Mouse (Mus musculus) CH12F3 (cell line): ENCODE measurements around the gene Olfr391-ps.

Source experiments
- in situ Hi-C: fragments of 300-500 bp; cut with MboI; formaldehyde crosslinking; loops from 2 replicates; pipeline ENCODE4 v1.14.3; 2020; ENCODE audit warnings: low sequenced_read_pairs

Gene Olfr391-ps

DNA sequence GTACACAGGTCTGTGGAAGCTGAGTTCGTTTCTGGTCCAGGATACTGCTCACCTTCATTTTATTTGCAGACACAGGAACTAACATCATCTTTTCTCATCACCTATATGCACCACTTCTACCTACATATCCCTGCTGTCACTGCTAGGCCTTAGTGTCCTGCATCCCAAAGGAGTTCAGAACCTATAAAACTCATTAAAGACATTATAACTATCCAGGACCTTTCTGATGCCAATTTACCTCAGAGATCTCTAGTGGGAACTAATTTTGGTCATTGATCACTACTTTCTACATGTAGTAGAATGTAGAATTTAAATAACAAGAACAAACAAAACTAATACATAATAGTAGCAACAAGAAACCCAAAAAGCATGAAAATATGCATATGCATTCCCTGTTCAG, at the start of gene Olfr391-ps:
Gene Olfr391-ps (minus strand): TSS at position 101 of the 400 bp plus-strand sequence.
- in situ Hi-C loops: no loop called here

DNA sequence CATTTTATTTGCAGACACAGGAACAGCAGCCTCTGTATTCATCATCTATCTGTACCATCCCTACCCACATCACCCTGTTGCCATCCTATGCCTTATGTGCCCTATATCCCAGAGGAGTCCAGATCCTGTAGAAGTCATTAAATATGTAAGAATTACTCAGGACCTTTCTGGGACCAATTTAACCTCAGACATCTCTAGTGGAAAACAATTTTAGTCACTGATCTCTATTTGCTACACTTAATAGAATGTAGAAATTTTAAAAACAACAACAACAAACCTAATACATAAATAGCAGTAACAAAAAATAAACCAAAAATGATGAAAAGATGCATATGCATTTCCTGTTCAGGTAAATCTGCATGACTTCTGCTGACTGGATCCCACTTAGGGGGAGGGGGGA, 48.5 kb upstream of the Olfr391-ps start, which contains the start of gene Olfr393:
Gene Olfr393 (minus strand): TSS at position 101 of the 400 bp plus-strand sequence.
- in situ Hi-C loops: no loop called here

DNA sequence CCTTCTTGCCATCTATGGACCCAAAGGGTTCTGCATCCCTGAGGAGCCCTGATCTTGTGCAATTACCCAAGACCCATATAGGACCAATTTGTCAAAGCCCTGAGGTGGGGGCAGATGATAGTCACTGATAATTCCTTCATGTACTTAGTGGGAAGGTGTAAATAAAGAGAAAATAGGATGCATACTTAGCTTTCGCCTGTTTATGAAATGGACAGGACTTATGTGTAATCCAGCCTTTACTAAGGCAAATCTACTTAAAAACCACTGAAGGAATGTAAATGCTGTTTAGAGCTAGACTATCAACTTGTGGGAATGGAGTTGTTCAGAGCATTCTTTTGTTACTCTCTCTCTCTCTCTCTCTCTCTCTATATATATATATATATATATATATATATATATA, 14.1 kb upstream of the Olfr391-ps start, which contains the start of gene Olfr392:
Gene Olfr392 (minus strand): TSS at position 101 of the 400 bp plus-strand sequence.
- in situ Hi-C loops: no loop called here

DNA sequence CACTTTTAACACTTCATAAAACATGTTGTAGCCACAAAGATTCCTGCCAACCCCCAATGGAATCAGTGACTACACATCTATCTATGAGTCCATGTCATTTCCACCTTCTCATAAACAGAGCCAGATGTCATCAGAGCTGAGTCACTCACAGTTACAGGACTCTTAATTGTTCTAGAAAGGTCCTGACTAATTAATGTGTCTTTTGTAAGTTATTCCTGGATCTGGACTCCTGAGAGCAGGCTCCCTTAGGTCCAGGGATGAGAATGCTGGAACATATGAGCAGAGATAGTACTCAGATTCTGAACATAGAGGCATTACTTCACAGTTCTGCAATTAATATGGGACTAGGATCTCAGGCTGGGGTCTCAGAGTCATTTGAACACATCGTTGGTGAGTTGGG, 20.2 kb downstream of the Olfr391-ps start, which contains the start of gene Olfr390:
Gene Olfr390 (plus strand): TSS at position 301 of the 400 bp plus-strand sequence.
- in situ Hi-C loops: no loop called here

DNA sequence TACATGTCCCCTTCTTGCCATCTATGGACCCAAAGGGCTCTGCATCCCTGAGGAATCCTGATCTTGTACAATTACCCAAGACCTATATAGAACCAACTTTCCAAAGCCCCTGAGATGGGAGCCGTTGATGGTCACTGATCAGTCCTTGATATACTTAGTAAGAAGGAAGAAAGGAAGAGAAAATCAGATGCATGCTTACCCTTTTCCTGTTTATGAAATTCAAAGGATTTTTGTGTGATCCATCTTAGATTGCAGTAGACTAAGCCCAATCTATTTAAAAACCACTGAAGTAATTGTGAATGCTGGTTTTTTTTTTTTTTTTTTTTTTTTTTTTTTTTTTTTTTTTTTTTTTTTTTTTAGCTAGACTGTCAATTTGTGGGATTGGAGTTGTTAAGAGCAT, 22.2 kb downstream of the Olfr391-ps start, which contains the start of gene Olfr389:
Gene Olfr389 (minus strand): TSS at position 101 of the 400 bp plus-strand sequence.
- in situ Hi-C loops: no loop called here

DNA sequence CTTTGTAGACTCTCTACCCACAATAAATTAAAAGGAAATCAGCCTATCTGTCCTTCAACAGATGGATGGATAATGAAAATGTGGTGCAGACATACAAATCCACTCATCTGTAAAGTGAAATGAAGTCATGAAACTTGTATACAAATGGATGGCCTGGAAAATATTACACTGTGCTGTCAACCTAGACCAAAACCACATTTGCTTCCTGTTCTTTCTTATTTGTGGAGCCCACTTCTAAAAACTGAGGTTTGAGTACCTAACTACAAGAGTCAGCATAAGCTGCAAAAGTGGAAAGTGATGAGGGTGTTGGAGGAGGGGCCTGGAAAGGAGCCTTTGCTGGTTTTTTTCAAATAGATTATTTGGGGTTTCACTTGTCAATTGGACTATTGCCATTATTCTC, 43.7 kb downstream of the Olfr391-ps start:
- in situ Hi-C loops: no loop called here
